Mouse (Mus musculus): ENCODE data around the gene Hyal2.

Hyal2 gene

DNA sequence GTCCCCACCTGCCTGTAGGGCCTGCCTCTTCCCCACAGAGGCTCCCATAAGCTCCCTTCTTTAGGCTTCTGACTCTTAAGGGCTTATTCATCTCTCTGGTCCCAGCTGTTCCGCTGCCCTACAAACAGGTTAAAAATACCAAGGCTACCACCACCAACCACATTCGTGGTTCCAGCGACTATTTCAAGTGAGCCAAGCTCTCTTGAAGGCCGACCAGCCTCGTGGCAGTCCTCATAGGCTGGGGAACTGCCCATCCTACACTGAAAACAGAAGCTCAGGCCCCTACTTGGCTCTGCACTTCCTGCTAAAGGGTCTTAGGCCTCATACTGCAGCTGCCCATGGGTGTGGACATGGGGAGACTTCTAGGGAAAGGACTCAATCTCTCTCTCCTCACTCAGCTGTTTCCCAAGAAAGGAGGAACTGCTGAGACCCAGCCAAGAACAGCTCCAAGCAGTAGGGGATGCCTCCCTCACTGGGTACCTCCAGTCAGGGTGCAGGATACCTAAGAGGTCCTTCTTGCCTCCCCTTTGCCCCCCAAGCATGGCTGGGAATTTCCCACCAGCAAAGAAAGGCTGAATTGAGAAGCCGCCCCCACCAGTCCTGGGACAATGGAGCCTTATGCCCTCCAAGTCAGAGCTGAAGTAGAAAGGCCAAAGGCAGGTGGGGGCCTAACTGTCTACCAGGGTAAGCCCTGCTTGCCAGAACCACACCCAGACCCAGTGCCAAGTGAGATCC lies 43.9 kb downstream of the Hyal2 start:
- 24% methylated on average over 6 of the region's 6 CpGs for WGBS

DNA sequence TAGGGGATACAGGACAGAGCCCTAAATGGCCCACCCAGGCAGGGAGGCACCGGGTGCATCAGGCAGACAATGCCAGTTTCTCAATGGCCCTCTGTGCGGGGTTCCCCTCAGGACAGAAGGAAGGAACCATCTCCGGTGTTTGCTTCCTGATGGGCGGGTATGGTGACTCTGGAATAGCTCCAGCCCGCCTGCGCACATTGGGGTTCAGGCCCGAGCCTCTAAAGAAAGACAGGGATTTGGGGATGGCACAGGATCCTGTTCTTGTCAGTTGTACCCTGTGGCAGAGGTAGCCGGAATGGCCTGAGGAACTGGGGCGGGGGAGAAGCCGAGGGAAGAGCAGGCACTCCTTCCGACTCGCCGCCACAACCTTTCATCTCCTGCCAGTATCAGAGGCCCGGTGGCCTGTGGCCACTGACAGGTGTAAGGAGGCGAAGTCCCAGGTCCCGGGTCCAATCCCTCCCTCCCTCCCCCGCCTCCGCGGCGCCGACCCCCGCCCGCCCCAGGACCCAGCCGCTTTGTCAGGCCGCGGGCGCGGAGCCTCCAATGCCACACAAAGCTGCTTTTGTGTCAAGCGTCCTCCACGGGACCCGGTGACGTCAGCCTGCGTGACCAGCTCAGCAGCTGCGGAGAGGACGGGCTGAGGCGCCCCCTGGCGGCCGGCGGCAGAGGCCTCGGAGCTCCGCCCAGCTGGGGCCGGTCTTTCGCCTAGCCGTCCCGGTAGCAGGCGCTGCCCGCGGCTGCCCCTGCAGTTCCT lies 44.6 kb downstream of the Hyal2 start:
- WGBS = 1% methylated on average over 48 of the region's 48 CpGs

DNA sequence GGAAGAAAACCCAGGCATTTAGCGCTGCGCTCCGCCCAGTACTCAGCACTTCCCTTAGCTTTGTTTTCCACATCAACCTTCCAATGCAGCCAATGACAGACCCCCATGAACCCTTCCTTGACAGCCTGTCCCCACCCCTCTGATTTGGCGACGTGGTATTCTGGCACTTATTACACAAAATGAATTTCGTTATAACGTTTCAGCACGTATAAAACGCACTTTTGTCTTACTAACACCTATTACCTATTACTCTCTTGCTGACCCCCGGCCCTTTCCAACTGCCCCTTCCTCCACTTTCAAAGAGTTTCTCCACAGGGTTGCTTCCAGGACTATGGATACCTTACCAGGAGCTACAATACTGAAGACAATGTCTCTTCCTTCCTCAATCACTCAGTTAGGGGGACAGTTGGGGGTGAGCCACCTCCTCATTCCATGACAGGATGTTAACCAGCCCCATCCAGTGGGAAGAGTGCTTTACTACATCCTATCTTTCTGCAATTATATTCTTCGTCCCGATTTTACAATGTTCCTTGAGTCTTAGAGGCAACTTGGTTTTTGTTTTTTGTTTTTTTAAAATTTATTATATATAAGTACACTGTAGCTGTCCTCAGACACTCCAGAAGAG lies 45.3 kb downstream of the Hyal2 start:
- WGBS = 7% methylated on average over 12 of the region's 12 CpGs

- WGBS = 71% methylated on average over 4 of the region's 4 CpGs
Measured at GRCm38 (mm10) chr9:107615035-107615434, 47.3 kb downstream of the Hyal2 start.

GRCm38 (mm10) chr9:107617461-107617860 lies 49.7 kb downstream of the Hyal2 start:
- 70% methylated on average over 2 of the region's 2 CpGs for WGBS

GRCm38 (mm10) chr9:107618098-107618497 lies 50.4 kb downstream of the Hyal2 start:
- WGBS = 65% methylated on average over 6 of the region's 6 CpGs

DNA sequence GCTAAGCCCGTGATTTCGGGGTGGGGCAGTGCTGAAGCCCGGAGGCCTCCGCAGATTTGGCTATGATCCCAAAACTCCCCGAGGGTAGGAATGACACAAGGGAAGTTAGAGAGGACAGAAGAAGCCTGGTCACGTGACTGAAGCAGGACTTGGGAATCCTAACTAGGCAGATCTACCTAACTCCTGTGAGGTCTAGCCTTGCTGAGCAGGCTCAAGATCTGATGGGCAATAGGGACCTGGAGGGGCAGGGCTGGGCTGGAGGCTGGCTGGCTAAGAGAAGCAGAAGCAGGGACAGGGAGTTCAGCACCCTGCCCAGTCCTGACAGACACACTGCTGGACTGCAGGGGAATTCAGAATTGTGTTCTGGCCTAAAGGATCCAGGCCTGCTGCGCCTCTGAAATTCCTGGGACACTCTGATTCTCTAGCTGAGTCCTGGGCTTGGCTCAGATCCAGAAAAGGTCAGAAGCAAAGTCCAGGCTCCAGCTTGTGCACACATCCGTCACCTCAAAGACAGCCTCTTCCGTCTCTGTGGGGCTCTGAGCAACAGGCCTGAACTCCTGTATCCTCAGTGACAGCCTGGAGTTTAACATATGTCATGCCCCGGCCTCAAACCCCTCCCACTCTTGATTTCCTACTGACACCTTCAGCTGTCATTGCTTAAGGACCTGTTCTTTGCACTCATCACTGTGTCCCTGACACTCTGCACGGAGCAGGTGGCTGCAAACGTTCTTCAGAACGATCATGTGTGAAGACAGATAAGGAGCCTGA lies 51.2 kb downstream of the Hyal2 start:
- 44% methylated on average over 13 of the region's 13 CpGs for WGBS

DNA sequence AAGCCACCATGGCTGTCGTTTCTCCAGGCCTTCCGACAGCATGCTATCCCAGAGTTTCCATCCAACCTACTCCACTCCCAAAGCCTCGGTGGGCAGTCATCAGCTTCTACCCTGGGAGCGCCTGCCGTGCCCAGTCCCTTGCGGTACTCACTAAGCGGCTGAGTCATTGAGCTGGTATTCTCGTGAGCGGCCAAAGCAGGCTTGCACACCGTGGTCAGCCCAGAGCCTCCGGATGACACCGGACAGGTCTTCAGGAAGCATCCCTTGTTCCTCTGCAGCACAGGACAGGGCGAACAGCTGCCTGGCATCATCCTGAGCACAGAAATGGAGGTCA lies 51.8 kb downstream of the Hyal2 start:
- WGBS = 69% methylated on average over 13 of the region's 13 CpGs
